Mouse (Mus musculus): Measurements from ENCODE around the gene Cldn13. TPM values are rescaled to one million over a fixed set of nuclear protein-coding genes. Genes with fewer than 3 reads are reported as not detected.
"Not testable (repeated sequence)": the region's sequence is repeated elsewhere in the genome, so short reads cannot be mapped to it uniquely, and the experiment has no call there.

Cldn13 gene
- polyA plus RNA-seq, 1 experiment from 2014 or later = 3.8 TPM

DNA sequence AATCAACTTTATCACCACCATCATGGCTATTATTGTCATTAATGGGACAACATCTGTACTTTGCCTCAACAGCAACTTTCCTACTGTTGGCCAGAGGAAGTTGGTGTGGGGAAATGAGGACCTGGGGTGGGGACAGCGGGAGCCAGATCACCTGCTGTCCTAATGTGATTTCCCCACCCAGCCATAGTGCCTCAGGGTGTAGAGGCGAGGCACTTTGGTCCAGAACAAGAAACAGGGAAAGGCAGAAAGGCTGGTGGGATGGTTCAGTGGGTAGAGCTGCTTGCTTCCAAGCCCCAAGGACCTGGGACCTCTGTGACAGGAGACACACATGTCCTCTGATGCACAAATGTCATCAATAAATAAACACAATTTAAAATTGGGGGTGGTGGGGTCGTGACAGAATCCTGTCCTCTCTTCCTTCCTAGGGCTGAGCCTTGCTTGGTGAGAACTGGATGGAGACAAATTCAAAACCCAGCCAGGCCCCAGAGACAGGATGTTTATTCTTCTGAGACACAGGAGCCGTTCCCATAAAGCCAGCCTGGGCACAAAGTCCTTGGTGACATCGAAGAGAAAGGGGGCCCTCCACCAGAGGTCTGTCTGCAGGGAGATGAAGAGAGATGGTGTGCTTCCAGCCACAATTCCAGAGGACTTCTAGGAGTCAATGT lies 32.2 kb upstream of the Cldn13 start:
- no peak overlapping the region for H3K9ac ChIP-seq (ENCODE audit: low read length)
- no peaks in the 10 kb centered on the region for H3K36me3 ChIP-seq (ENCODE audit: control insufficient read depth, insufficient read depth, low read length)
- H3K9me3 ChIP-seq (ENCODE audit: control insufficient read depth, low read length) = no peaks in the 10 kb centered on the region
- ATAC-seq (ENCODE audit: low FRiP score) = no peak
- H3K4me2 ChIP-seq = no peak overlapping the region
- 68% methylated on average over 5 of the region's 5 CpGs for WGBS
- H3K27ac ChIP-seq (ENCODE audit: low read depth, low read length) = no peak overlapping the region
- peaks cover 27% of the 10 kb centered on the region for H3K27me3 ChIP-seq (ENCODE audit: control insufficient read depth, insufficient read depth, low read length)
- no peak for DNase-seq (ENCODE audit: low spot score, missing footprints)
- no peaks in the 10 kb centered on the region; the same call in 1 of the 2 replicates for H3K4me1 ChIP-seq (ENCODE audit: control insufficient read depth, insufficient read depth, low read length)
- no peak overlapping the region for H3K4me3 ChIP-seq (ENCODE audit: low read depth, low read length)

DNA sequence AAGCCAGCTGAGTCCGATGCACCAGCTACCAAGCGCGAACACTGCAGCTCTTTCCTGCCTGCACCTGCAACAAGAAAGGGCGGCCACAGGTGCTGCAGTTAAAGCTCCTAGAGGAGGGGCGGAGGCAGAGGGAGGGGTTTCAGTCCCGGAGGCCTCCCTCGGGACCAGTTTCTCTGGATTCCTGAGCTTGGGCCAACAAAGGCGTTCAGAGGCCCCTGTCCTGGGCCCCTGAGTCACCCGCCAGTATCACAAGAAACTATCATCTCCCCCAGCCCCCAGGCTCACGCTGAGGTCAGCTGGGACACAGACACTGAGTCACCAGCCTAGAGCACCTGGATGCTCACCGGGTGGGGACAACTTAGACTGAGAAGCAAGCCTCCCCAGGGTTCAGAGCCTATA lies 31.5 kb upstream of the Cldn13 start, which contains the start of gene Cldn4:
TSS of gene Cldn4 (minus strand) at position 78 of the 399 bp plus-strand sequence.
- 11% methylated on average over 11 of the region's 11 CpGs for WGBS
- ATAC-seq (ENCODE audit: low FRiP score) = no peak
- Histone ChIP-seq H3K4me1 (ENCODE audit: control insufficient read depth, insufficient read depth, low read length) (no peaks in the 10 kb centered on the region; the same call in 1 of the 2 replicates), H3K36me3 (ENCODE audit: control insufficient read depth, insufficient read depth, low read length) (no peaks in the 10 kb centered on the region), H3K27ac (ENCODE audit: low read depth, low read length) (no peak within 1 kb of the TSS), H3K4me3 (ENCODE audit: low read depth, low read length) (no peak within 1 kb of the TSS), H3K27me3 (ENCODE audit: control insufficient read depth, insufficient read depth, low read length) (peaks cover 27% of the 10 kb centered on the region), H3K9me3 (ENCODE audit: control insufficient read depth, low read length) (no peaks in the 10 kb centered on the region), H3K4me2 (peak within 1 kb of the TSS; percentile 9; the same call in 1 of the 2 replicates), H3K9ac (ENCODE audit: low read length) (no peak within 1 kb of the TSS; the same call in 1 of the 2 replicates)
- no peak for DNase-seq (ENCODE audit: low spot score, missing footprints)

GRCm38 (mm10) chr5:134946063-134946856 lies 30.9 kb upstream of the Cldn13 start:
- Histone ChIP-seq H3K36me3 (ENCODE audit: control insufficient read depth, insufficient read depth, low read length) (no peaks in the 10 kb centered on the region), H3K27me3 (ENCODE audit: control insufficient read depth, insufficient read depth, low read length) (peaks cover 27% of the 10 kb centered on the region), H3K9me3 (ENCODE audit: control insufficient read depth, low read length) (no peaks in the 10 kb centered on the region), H3K4me1 (ENCODE audit: control insufficient read depth, insufficient read depth, low read length) (no peaks in the 10 kb centered on the region; the same call in 1 of the 2 replicates), H3K4me2 (peak overlapping the region; percentile 9; the same call in 1 of the 2 replicates), H3K27ac (ENCODE audit: low read depth, low read length) (no peak overlapping the region), H3K4me3 (ENCODE audit: low read depth, low read length) (no peak overlapping the region), H3K9ac (ENCODE audit: low read length) (no peak overlapping the region; the same call in 1 of the 2 replicates)
- DNase-seq (ENCODE audit: low spot score, missing footprints) (peak; percentile 88), ATAC-seq (ENCODE audit: low FRiP score) (no peak)
- WGBS = 18% methylated on average over 43 of the region's 43 CpGs

DNA sequence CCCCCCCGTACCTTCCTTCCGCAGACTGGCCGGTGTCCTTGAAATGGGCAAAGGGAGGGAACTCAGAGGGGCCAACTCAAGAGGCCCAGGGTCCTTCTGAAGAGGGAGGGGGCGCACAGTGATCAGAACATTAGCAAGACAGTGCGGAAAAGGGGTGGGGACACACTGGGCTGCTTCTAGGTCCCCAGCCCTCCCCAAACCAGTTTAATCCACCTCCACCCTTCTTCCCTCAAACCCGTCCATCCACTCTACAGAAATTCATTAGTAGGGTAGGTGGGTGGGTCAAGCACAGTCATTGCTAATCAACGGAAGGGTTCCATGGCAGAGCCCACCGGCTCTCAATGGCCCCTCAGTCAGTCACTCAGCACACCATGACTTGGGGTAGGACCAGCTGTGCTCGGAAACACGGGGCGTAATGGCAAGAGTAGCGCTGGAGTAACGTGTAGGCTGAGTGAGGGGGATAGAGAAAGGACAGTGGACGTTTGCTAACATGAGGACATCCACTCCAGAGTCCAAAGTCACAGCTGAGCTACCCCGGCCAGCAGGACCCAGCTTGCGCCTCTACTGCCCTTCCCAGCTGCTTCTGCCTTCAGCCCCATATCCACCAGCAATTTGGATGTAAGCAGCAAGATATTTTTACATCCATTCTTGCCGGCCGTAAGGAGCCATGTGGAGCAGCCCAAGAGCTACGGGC lies 30.1 kb upstream of the Cldn13 start:
- ATAC-seq (ENCODE audit: low FRiP score) (no peak), DNase-seq (ENCODE audit: low spot score, missing footprints) (no peak)
- no peak overlapping the region for H3K4me3 ChIP-seq (ENCODE audit: low read depth, low read length)
- no peaks in the 10 kb centered on the region; the same call in 1 of the 2 replicates for H3K4me1 ChIP-seq (ENCODE audit: control insufficient read depth, insufficient read depth, low read length)
- no peak overlapping the region for H3K27ac ChIP-seq (ENCODE audit: low read depth, low read length)
- peaks cover 27% of the 10 kb centered on the region for H3K27me3 ChIP-seq (ENCODE audit: control insufficient read depth, insufficient read depth, low read length)
- H3K9me3 ChIP-seq (ENCODE audit: control insufficient read depth, low read length) = no peaks in the 10 kb centered on the region
- H3K36me3 ChIP-seq (ENCODE audit: control insufficient read depth, insufficient read depth, low read length) = no peaks in the 10 kb centered on the region
- no peak overlapping the region for H3K9ac ChIP-seq (ENCODE audit: low read length)
- 50% methylated on average over 16 of the region's 19 CpGs for WGBS
- no peak overlapping the region for H3K4me2 ChIP-seq

- Histone ChIP-seq H3K36me3 (ENCODE audit: control insufficient read depth, insufficient read depth, low read length) (no peaks in the 10 kb centered on the region), H3K4me2 (no peak overlapping the region), H3K4me3 (ENCODE audit: low read depth, low read length) (no peak overlapping the region), H3K27me3 (ENCODE audit: control insufficient read depth, insufficient read depth, low read length) (peaks cover 27% of the 10 kb centered on the region), H3K9ac (ENCODE audit: low read length) (no peak overlapping the region), H3K4me1 (ENCODE audit: control insufficient read depth, insufficient read depth, low read length) (no peaks in the 10 kb centered on the region; the same call in 1 of the 2 replicates), H3K27ac (ENCODE audit: low read depth, low read length) (no peak overlapping the region), H3K9me3 (ENCODE audit: control insufficient read depth, low read length) (no peaks in the 10 kb centered on the region)
- no peak for DNase-seq (ENCODE audit: low spot score, missing footprints)
- WGBS = 80% methylated on average over 5 of the region's 5 CpGs
- no peak for ATAC-seq (ENCODE audit: low FRiP score)
These were observed 28.9 kb upstream of the Cldn13 start for GRCm38 (mm10) chr5:134944179-134944578.

- Histone ChIP-seq H3K4me2 (no peak overlapping the region), H3K27me3 (ENCODE audit: control insufficient read depth, insufficient read depth, low read length) (peaks cover 26% of the 10 kb centered on the region), H3K4me1 (ENCODE audit: control insufficient read depth, insufficient read depth, low read length) (no peaks in the 10 kb centered on the region; the same call in 1 of the 2 replicates), H3K4me3 (ENCODE audit: low read depth, low read length) (no peak overlapping the region), H3K9me3 (ENCODE audit: control insufficient read depth, low read length) (no peaks in the 10 kb centered on the region), H3K36me3 (ENCODE audit: control insufficient read depth, insufficient read depth, low read length) (no peaks in the 10 kb centered on the region), H3K27ac (ENCODE audit: low read depth, low read length) (no peak overlapping the region), H3K9ac (ENCODE audit: low read length) (no peak overlapping the region)
- no peak for ATAC-seq (ENCODE audit: low FRiP score)
- DNase-seq (ENCODE audit: low spot score, missing footprints) = no peak
- 69% methylated on average over 2 of the region's 2 CpGs for WGBS
These were observed 27.4 kb upstream of the Cldn13 start for GRCm38 (mm10) chr5:134942740-134943139.

DNA sequence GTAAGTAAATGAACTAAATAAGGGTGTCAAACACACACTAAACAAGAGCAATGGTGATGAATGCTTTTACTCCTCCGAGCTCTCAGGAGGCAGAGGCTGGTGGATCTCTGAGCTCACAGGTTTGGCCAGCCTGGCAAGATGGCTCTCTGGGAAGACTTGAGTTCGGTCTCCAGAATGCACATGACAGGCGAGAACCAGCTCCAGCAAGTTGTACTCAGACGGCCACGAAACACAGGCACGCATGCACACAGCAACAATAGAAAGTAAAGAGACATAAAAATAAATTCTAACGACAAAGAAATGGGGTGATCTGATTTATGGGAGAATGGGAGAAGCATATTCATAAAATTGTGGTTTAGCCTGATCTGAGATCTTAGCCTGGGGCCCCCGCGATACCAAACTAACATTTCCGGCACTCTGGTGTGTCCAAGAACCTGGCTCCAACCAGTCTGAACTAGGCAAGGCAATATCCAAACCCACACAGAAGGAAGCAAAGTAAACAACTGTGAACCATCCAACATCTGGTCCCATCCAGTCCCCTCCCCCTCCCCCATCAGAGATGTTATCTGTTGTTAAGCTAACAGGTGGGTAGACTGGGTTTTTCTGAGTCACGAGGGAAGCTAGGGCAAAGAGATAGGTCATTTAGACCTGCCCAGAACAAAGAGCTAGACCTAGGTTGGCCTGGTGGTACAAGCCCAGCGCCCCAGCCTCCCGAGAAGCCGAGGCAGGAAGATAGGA lies 26.3 kb upstream of the Cldn13 start:
- Histone ChIP-seq H3K4me2 (no peak overlapping the region), H3K27ac (ENCODE audit: low read depth, low read length) (no peak overlapping the region), H3K9me3 (ENCODE audit: control insufficient read depth, low read length) (no peaks in the 10 kb centered on the region), H3K4me3 (ENCODE audit: low read depth, low read length) (no peak overlapping the region), H3K36me3 (ENCODE audit: control insufficient read depth, insufficient read depth, low read length) (no peaks in the 10 kb centered on the region), H3K9ac (ENCODE audit: low read length) (no peak overlapping the region), H3K27me3 (ENCODE audit: control insufficient read depth, insufficient read depth, low read length) (peaks cover 17% of the 10 kb centered on the region), H3K4me1 (ENCODE audit: control insufficient read depth, insufficient read depth, low read length) (no peaks in the 10 kb centered on the region)
- 83% methylated on average over 14 of the region's 14 CpGs for WGBS
- DNase-seq (ENCODE audit: low spot score, missing footprints) (no peak), ATAC-seq (ENCODE audit: low FRiP score) (no peak)

DNA sequence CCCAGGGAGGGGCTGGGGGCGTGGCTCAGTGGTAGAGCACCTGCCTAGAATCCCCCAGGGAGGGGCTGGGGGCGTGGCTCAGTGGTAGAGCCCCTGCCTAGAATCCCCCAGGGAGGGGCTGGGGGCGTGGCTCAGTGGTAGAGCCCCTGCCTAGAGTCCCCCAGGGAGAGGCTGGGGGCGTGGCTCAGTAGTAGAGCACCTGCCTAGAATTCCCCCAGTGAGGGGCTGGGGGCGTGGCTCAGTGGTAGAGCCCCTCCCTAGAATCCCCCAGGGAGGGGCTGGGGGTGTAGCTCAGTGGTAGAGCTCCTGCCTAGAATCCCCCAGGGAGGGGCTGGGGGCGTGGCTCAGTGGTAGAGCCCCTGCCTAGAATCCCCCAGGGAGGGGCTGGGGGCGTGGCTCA lies 24.2 kb upstream of the Cldn13 start:
- not testable (repeated sequence) for H3K9ac ChIP-seq (ENCODE audit: low read length); H3K4me1 ChIP-seq (ENCODE audit: control insufficient read depth, insufficient read depth, low read length); H3K36me3 ChIP-seq (ENCODE audit: control insufficient read depth, insufficient read depth, low read length); H3K9me3 ChIP-seq (ENCODE audit: control insufficient read depth, low read length); H3K4me3 ChIP-seq (ENCODE audit: low read depth, low read length); ATAC-seq (ENCODE audit: low FRiP score); DNase-seq (ENCODE audit: low spot score, missing footprints); H3K27ac ChIP-seq (ENCODE audit: low read depth, low read length); H3K27me3 ChIP-seq (ENCODE audit: control insufficient read depth, insufficient read depth, low read length); H3K4me2 ChIP-seq
- WGBS = 88% methylated on average over 3 of the region's 7 CpGs

Measured in midbrain, embryonic 11.5 days (tissue).